In genomic region chr8:69808864-69809403, GRCm38 (mm10) we compare ENCODE assay signal across 8 mouse cellular contexts. TPM values are rescaled to one million over a fixed set of nuclear protein-coding genes. Genes with fewer than 3 reads are reported as not detected.
DNase-seq lines count a peak whose midpoint lies in the region; ATAC-seq and TF ChIP-seq lines count a peak whose summit lies in the region.

No protein-coding gene starts in this region.

- H3K27ac ChIP-seq in left cerebral cortex, adult 2 months = peak overlapping the region; percentile 44; the same call in 1 of the 2 replicates
- H3K27ac ChIP-seq in heart, embryonic 11.5 days (ENCODE audit: low read depth, low read length) = no peak overlapping the region
- H3K27ac ChIP-seq in limb, embryonic 11.5 days (replicated peaks; ENCODE audit: low read depth, low read length) = no peak overlapping the region
- H3K27ac ChIP-seq in midbrain, embryonic 14.5 days (replicated peaks; ENCODE audit: low read depth, low read length) = peak overlapping the region; percentile 70

- intact Hi-C loops in left cerebral cortex, adult 2 months (cut with DNase I) = no loop called here

- peaks cover 41% of the 10 kb centered on the region for H3K36me3 ChIP-seq in heart, embryonic 11.5 days (ENCODE audit: control insufficient read depth, insufficient read depth, low read length)
- H3K36me3 ChIP-seq in limb, embryonic 11.5 days (ENCODE audit: control insufficient read depth, insufficient read depth, low read length) = peaks cover 21% of the 10 kb centered on the region
- peaks cover 68% of the 10 kb centered on the region for H3K36me3 ChIP-seq in midbrain, embryonic 14.5 days (ENCODE audit: control insufficient read depth, insufficient read depth, low read length)

- DNase-seq in left cerebral cortex, adult 2 months (ENCODE audit: extremely low spot score in 1 of 2, low spot score in 2 of 2) = no peak
- DNase-seq in left cerebral cortex, adult 11 months (ENCODE audit: low spot score) = no peak
- peak; percentile 47 for DNase-seq in limb, embryonic 11.5 days (ENCODE audit: low spot score)
- peak; percentile 67 for DNase-seq in midbrain, embryonic 14.5 days
- peak; percentile 47 to 60 for DNase-seq in thymus, adult 18-20 months
- no peak for DNase-seq in left cerebral cortex, adult 18-20 months (ENCODE audit: low spot score in 2 of 2)

- no peaks in the 10 kb centered on the region for H3K9me3 ChIP-seq in heart, embryonic 11.5 days (replicated peaks; ENCODE audit: control insufficient read depth, low read length)
- no peaks in the 10 kb centered on the region for H3K9me3 ChIP-seq in limb, embryonic 11.5 days (ENCODE audit: control insufficient read depth, low read length)
- H3K9me3 ChIP-seq in midbrain, embryonic 14.5 days (ENCODE audit: control insufficient read depth, low read length) = no peaks in the 10 kb centered on the region

- ATAC-seq in activated CD4-positive, CD25-positive, alpha-beta regulatory T cell, adult 4 months = peak; percentile 73
- ATAC-seq in heart, embryonic 11.5 days (replicated peaks; ENCODE audit: insufficient number of reproducible peaks, low FRiP score, low TSS enrichment) = peak; percentile 6; the same call in 1 of the 2 replicates
- peak; percentile 32 for ATAC-seq in limb, embryonic 11.5 days (ENCODE audit: insufficient number of reproducible peaks, low FRiP score, low TSS enrichment, low read depth)
- ATAC-seq in midbrain, embryonic 14.5 days (ENCODE audit: low FRiP score, low TSS enrichment) = peak; percentile 68

- WGBS in heart, embryonic 11.5 days (ENCODE audit: insufficient replicate concordance) = 1% methylated on average over 23 of the region's 23 CpGs
- 2% methylated on average over 23 of the region's 23 CpGs for WGBS in limb, embryonic 11.5 days
- WGBS in midbrain, embryonic 14.5 days = 2% methylated on average over 23 of the region's 23 CpGs

- peak overlapping the region; percentile 59 for H3K4me3 ChIP-seq in left cerebral cortex, adult 2 months
- H3K4me3 ChIP-seq in heart, embryonic 11.5 days (ENCODE audit: low read depth, low read length) = peak overlapping the region; percentile 67
- peak overlapping the region; percentile 25 for H3K4me3 ChIP-seq in limb, embryonic 11.5 days (ENCODE audit: low read depth, low read length)
- peak overlapping the region; percentile 66 for H3K4me3 ChIP-seq in midbrain, embryonic 14.5 days (replicated peaks; ENCODE audit: low read depth, low read length)

- no peak for TF ChIP-seq CTCF in left cerebral cortex, adult 2 months (IDR thresholded peaks at IDR 0.05)

- no peaks in the 10 kb centered on the region for H3K27me3 ChIP-seq in heart, embryonic 11.5 days (ENCODE audit: control insufficient read depth, insufficient read depth, low read length)
- H3K27me3 ChIP-seq in limb, embryonic 11.5 days (ENCODE audit: control insufficient read depth, insufficient read depth, low read length) = no peaks in the 10 kb centered on the region
- no peaks in the 10 kb centered on the region for H3K27me3 ChIP-seq in midbrain, embryonic 14.5 days (ENCODE audit: control insufficient read depth, insufficient read depth, low read length)

- H3K4me2 ChIP-seq in heart, embryonic 11.5 days = peak overlapping the region; percentile 96
- H3K4me2 ChIP-seq in limb, embryonic 11.5 days (ENCODE audit: low read depth, severe bottlenecking) = peak overlapping the region; percentile 57
- H3K4me2 ChIP-seq in midbrain, embryonic 14.5 days (ENCODE audit: low read length) = peak overlapping the region; percentile 74

- H3K4me1 ChIP-seq in heart, embryonic 11.5 days (ENCODE audit: control insufficient read depth, insufficient read depth, low read length) = 0 out of 2 replicates have a peak, but pooled peaks cover 2% of the 10 kb centered on the region
- H3K4me1 ChIP-seq in limb, embryonic 11.5 days (ENCODE audit: control insufficient read depth, insufficient read depth, low read length) = no peaks in the 10 kb centered on the region
- H3K4me1 ChIP-seq in midbrain, embryonic 14.5 days (ENCODE audit: control insufficient read depth, insufficient read depth, low read length) = peaks cover 6% of the 10 kb centered on the region; the same call in 1 of the 2 replicates

- peak overlapping the region; percentile 76 for H3K9ac ChIP-seq in heart, embryonic 11.5 days (ENCODE audit: low read depth, low read length)
- peak overlapping the region; percentile 43; the same call in 1 of the 2 replicates for H3K9ac ChIP-seq in limb, embryonic 11.5 days (ENCODE audit: low read length)
- H3K9ac ChIP-seq in midbrain, embryonic 14.5 days (replicated peaks; ENCODE audit: low read length) = peak overlapping the region; percentile 69

RNA-seq across cellular contexts. Expression of gene Gmip, which starts 0.5 kb away (rescaled TPM):
- 10 to 100 TPM; 13.1 to 22.5 TPM for total RNA-seq in left cerebral cortex, adult 2 months (2021)
- polyA plus RNA-seq in activated CD4-positive, CD25-positive, alpha-beta regulatory T cell, adult 4 months (2017; shearing (Covaris generic)) = 10 to 100 TPM; 66.3 to 86.0 TPM
- 5.2 and 7.8 TPM in 2 replicates for polyA plus RNA-seq in heart, embryonic 11.5 days (2014; fragmentation: Nextera tagmentation; extraction: Ambion mirVana)
- polyA plus RNA-seq in limb, embryonic 11.5 days (2014; fragmentation: Nextera tagmentation; extraction: Ambion mirVana) = 5.0 and 5.8 TPM in 2 replicates
- 26.0 and 33.2 TPM in 2 replicates for polyA plus RNA-seq in midbrain, embryonic 14.5 days (2014; fragmentation: Nextera tagmentation; extraction: Ambion mirVana)
- 10 to 100 TPM in 1 of 2 experiments, 1 to 10 TPM in 1; 9.0 to 12.8 TPM for total RNA-seq in left cerebral cortex, adult 18-20 months (2021)

RNA-seq across cellular contexts. Expression of gene Lpar2, which starts 13.3 kb away (rescaled TPM):
- total RNA-seq in left cerebral cortex, adult 2 months (2021) = under 1 TPM; 0.41 to 0.75 TPM
- polyA plus RNA-seq in activated CD4-positive, CD25-positive, alpha-beta regulatory T cell, adult 4 months (2017; shearing (Covaris generic)) = under 1 TPM; 0.38 to 0.52 TPM
- 0.54 and 0.57 TPM in 2 replicates for polyA plus RNA-seq in heart, embryonic 11.5 days (2014; fragmentation: Nextera tagmentation; extraction: Ambion mirVana)
- polyA plus RNA-seq in limb, embryonic 11.5 days (2014; fragmentation: Nextera tagmentation; extraction: Ambion mirVana) = 2.1 and 2.3 TPM in 2 replicates
- polyA plus RNA-seq in midbrain, embryonic 14.5 days (2014; fragmentation: Nextera tagmentation; extraction: Ambion mirVana) = 1.2 TPM in 2 replicates
- total RNA-seq in left cerebral cortex, adult 18-20 months (2021) = under 1 TPM; 0.59 to 0.60 TPM

RNA-seq across cellular contexts. Expression of gene Zfp866, which starts 18.0 kb away (rescaled TPM):
- total RNA-seq in left cerebral cortex, adult 2 months (2021) = 10 to 100 TPM; 28.7 to 28.8 TPM
- 10 to 100 TPM; 15.8 to 20.6 TPM for polyA plus RNA-seq in activated CD4-positive, CD25-positive, alpha-beta regulatory T cell, adult 4 months (2017; shearing (Covaris generic))
- 19.1 and 20.0 TPM in 2 replicates for polyA plus RNA-seq in heart, embryonic 11.5 days (2014; fragmentation: Nextera tagmentation; extraction: Ambion mirVana)
- polyA plus RNA-seq in limb, embryonic 11.5 days (2014; fragmentation: Nextera tagmentation; extraction: Ambion mirVana) = 39.0 and 41.5 TPM in 2 replicates
- polyA plus RNA-seq in midbrain, embryonic 14.5 days (2014; fragmentation: Nextera tagmentation; extraction: Ambion mirVana) = 40.1 and 50.4 TPM in 2 replicates
- total RNA-seq in left cerebral cortex, adult 18-20 months (2021) = 10 to 100 TPM; 26.6 to 27.8 TPM

RNA-seq across cellular contexts. Expression of gene Atp13a1, which starts 18.0 kb away (rescaled TPM):
- total RNA-seq in left cerebral cortex, adult 2 months (2021) = 10 to 100 TPM; 37.2 to 38.5 TPM
- 10 to 100 TPM; 17.4 to 20.7 TPM for polyA plus RNA-seq in activated CD4-positive, CD25-positive, alpha-beta regulatory T cell, adult 4 months (2017; shearing (Covaris generic))
- 25.6 and 30.9 TPM in 2 replicates for polyA plus RNA-seq in heart, embryonic 11.5 days (2014; fragmentation: Nextera tagmentation; extraction: Ambion mirVana)
- polyA plus RNA-seq in limb, embryonic 11.5 days (2014; fragmentation: Nextera tagmentation; extraction: Ambion mirVana) = 48.8 and 51.8 TPM in 2 replicates
- polyA plus RNA-seq in midbrain, embryonic 14.5 days (2014; fragmentation: Nextera tagmentation; extraction: Ambion mirVana) = 49.6 and 50.6 TPM in 2 replicates
- total RNA-seq in left cerebral cortex, adult 18-20 months (2021) = 10 to 100 TPM; 36.2 to 36.4 TPM

RNA-seq across cellular contexts. Expression of gene Pbx4, which starts 23.4 kb away (rescaled TPM):
- total RNA-seq in left cerebral cortex, adult 2 months (2021) = 10 to 100 TPM; 18.5 to 20.7 TPM
- polyA plus RNA-seq in activated CD4-positive, CD25-positive, alpha-beta regulatory T cell, adult 4 months (2017; shearing (Covaris generic)) = 10 to 100 TPM; 13.1 to 15.4 TPM
- 4.0 and 6.0 TPM in 2 replicates for polyA plus RNA-seq in heart, embryonic 11.5 days (2014; fragmentation: Nextera tagmentation; extraction: Ambion mirVana)
- polyA plus RNA-seq in limb, embryonic 11.5 days (2014; fragmentation: Nextera tagmentation; extraction: Ambion mirVana) = 11.2 and 11.5 TPM in 2 replicates
- 62.3 and 78.2 TPM in 2 replicates for polyA plus RNA-seq in midbrain, embryonic 14.5 days (2014; fragmentation: Nextera tagmentation; extraction: Ambion mirVana)
- total RNA-seq in left cerebral cortex, adult 18-20 months (2021) = 10 to 100 TPM; 14.1 to 17.8 TPM

Comparison
In these comparisons a context has a peak if more than half of its experiments do, and no peak if none do; other contexts are left out.
1. DNase-seq: peak in limb, embryonic 11.5 days (single experiment), midbrain, embryonic 14.5 days (single experiment) and thymus, adult 18-20 months (2 of 2); none in left cerebral cortex, adult 2 months (0 of 2), left cerebral cortex, adult 11 months (single experiment) and left cerebral cortex, adult 18-20 months (0 of 2).
2. H3K27ac ChIP-seq: peak in left cerebral cortex, adult 2 months (single experiment) and midbrain, embryonic 14.5 days (single experiment); none in heart, embryonic 11.5 days (single experiment) and limb, embryonic 11.5 days (single experiment).
3. ATAC-seq: peak in every context shown above with its lines; median percentile 73 in activated CD4-positive, CD25-positive, alpha-beta regulatory T cell, adult 4 months; 68 in midbrain, embryonic 14.5 days; 32 in limb, embryonic 11.5 days; 6 in heart, embryonic 11.5 days.
4. Peak in every context shown above with its lines, with median percentiles within 50 percentile points of each other: H3K4me3 ChIP-seq, H3K4me2 ChIP-seq and H3K9ac ChIP-seq.